9 mouse cellular contexts compared by ENCODE assay signal in the genomic region with DNA sequence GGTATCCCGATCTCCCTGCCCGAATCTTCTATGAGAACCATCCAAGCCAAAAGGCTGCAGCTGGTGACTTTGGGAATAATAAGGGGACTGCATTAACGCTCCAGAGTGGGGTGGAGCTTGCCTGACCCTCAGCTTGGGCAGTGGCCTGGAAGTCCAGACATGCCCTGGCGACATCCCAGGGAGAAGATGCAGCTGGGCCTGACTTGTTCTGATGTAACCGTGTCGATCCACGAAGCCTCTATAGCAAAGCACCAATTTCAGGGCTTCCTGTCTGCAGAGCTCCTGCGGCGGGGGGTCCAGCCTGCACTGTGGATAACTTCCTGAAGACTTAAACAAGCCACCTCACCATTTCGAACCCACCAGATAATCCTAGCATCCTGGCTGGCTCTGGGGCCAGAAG.
"Had no signal": no experiment of that assay in that cellular context is flagged by ENCODE, and none has a peak within 500 bp of the region (broad histone marks: within the 10 kb centered on the region; RNA-seq: fewer than 3 reads in every experiment).

No protein-coding gene starts in this region.

- H3K4me2 ChIP-seq: limb, embryonic 15.5 days; liver, embryonic 12.5 days; midbrain, embryonic 11.5 days had no signal

- H3K9ac ChIP-seq: limb, embryonic 15.5 days; liver, embryonic 12.5 days had no signal

- H3K27ac ChIP-seq: limb, embryonic 15.5 days; liver, embryonic 12.5 days; macrophage; stomach, postnatal 0 days had no signal

- H3K4me3 ChIP-seq: limb, embryonic 15.5 days; liver, embryonic 12.5 days; megakaryocyte, embryonic 14.5 days had no signal

- ATAC-seq: liver, embryonic 12.5 days had no signal

- H3K9me3 ChIP-seq: limb, embryonic 15.5 days had no signal

- H3K36me3 ChIP-seq: limb, embryonic 15.5 days; liver, embryonic 12.5 days had no signal

- DNase-seq: kidney, adult 11 months; right cerebral cortex, postnatal 25 days; thymus, postnatal 4 days had no signal
